Comparison of ENCODE assay signal across 33 mouse cellular contexts in genomic region chr14:55550191-55550590, GRCm38 (mm10). TPM values are rescaled to one million over a fixed set of nuclear protein-coding genes. Genes with fewer than 3 reads are reported as not detected.
DNase-seq lines count a peak whose midpoint lies in the region; TF ChIP-seq lines count a peak whose summit lies in the region.
"Had no signal": no experiment of that assay in that cellular context is flagged by ENCODE, and none has a peak within 500 bp of the region (broad histone marks: within the 10 kb centered on the region; RNA-seq: fewer than 3 reads in every experiment).

No protein-coding gene starts in this region.

- peak; percentile 57 to 62 for DNase-seq in cerebellum, postnatal 14 days
- no peak for DNase-seq in cerebellum, adult 9-10 months
- no peak for DNase-seq in layer of hippocampus, adult 2 months (ENCODE audit: low spot score in 2 of 2)
- no peak for DNase-seq in layer of hippocampus, adult 18-20 months (ENCODE audit: low spot score in 2 of 2)
- DNase-seq in left cerebral cortex, adult 8-10 months (ENCODE audit: low spot score in 2 of 2): no peak
- DNase-seq: adrenal gland, adult 8-10 months; adrenal gland, postnatal 25 days; forebrain, postnatal 0 days; gastrocnemius, adult 2 months; gastrocnemius, postnatal 14 days; heart, adult 11 months had no signal

- TF ChIP-seq POLR2A in myocyte (IDR thresholded peaks at IDR 0.05; ENCODE audit: insufficient read length, low read depth): no peak

- H3K27ac ChIP-seq in layer of hippocampus, adult 2 months: no peak overlapping the region
- H3K27ac ChIP-seq: embryonic facial prominence, embryonic 12.5 days; embryonic facial prominence, embryonic 15.5 days; hindbrain, embryonic 12.5 days; hindbrain, embryonic 15.5 days had no signal

- no peak overlapping the region for H3ac ChIP-seq in myocyte (ENCODE audit: control insufficient read depth, insufficient read length)

- no peaks in the 10 kb centered on the region for H3K27me3 ChIP-seq in myocyte (ENCODE audit: control insufficient read depth, insufficient read depth, insufficient read length)
- H3K27me3 ChIP-seq: embryonic facial prominence, embryonic 12.5 days; embryonic facial prominence, embryonic 15.5 days; hindbrain, embryonic 12.5 days; hindbrain, embryonic 15.5 days had no signal

- no peak overlapping the region for H3K4me3 ChIP-seq in layer of hippocampus, adult 2 months
- no peak overlapping the region for H3K4me3 ChIP-seq in myocyte
- H3K4me3 ChIP-seq: embryonic facial prominence, embryonic 12.5 days; embryonic facial prominence, embryonic 15.5 days; gastrocnemius, adult 2 months; hindbrain, embryonic 12.5 days; hindbrain, embryonic 15.5 days had no signal

- H3K4me2 ChIP-seq in myocyte (ENCODE audit: low read depth): no peak overlapping the region
- H3K4me2 ChIP-seq: embryonic facial prominence, embryonic 12.5 days; embryonic facial prominence, embryonic 15.5 days; heart, embryonic 11.5 days; hindbrain, embryonic 12.5 days; hindbrain, embryonic 15.5 days had no signal

- 0 out of 2 replicates have a peak, but pooled peaks have one; percentile 0 for TF ChIP-seq CTCF in layer of hippocampus, adult 2 months (conservative IDR thresholded peaks at IDR 0.05)

- H3K79me2 ChIP-seq in myocyte (ENCODE audit: control insufficient read depth, insufficient read depth): no peaks in the 10 kb centered on the region

- H3K36me3 ChIP-seq in myocyte (ENCODE audit: control insufficient read depth, insufficient read depth): peaks cover 53% of the 10 kb centered on the region

TF ChIP-seq in myocyte, 11 proteins besides CTCF, POLR2A, EP300 and RAD21:
- TF ChIP-seq TCF3 (IDR thresholded peaks at IDR 0.05; ENCODE audit: insufficient read length, low read depth): no peak
- TF ChIP-seq POLR2AphosphoS2 (IDR thresholded peaks at IDR 0.05; ENCODE audit: insufficient read length, low read depth): peak; percentile 48

RNA-seq across cellular contexts. Expression of gene Dcaf11, which starts 9.6 kb away (rescaled TPM):
- 10 to 100 TPM; 84.2 to 87.6 TPM for total RNA-seq in layer of hippocampus, adult 2 months (2021)
- 10 to 100 TPM; 72.2 to 83.8 TPM for total RNA-seq in layer of hippocampus, adult 18-20 months (2021)
- polyA plus RNA-seq in myocyte (2012; fragmentation: generic; extraction: Trizol): 38.7 TPM
- 10 to 100 TPM; 83.5 to 91.6 (median 85.1) TPM for total RNA-seq in left cerebral cortex, adult 8-10 months (2022)

RNA-seq across cellular contexts. Expression of gene A730061H03Rik, which starts 10.0 kb away (rescaled TPM):
- under 1 TPM in 1 of 2 experiments, not detected in 1; 0.92 TPM for total RNA-seq in layer of hippocampus, adult 2 months (2021)
- total RNA-seq in layer of hippocampus, adult 18-20 months (2021): 1 to 10 TPM in 1 of 2 experiments, under 1 TPM in 1; 0.79 to 1.6 TPM
- polyA plus RNA-seq in myocyte (2012; fragmentation: generic; extraction: Trizol): 0.48 TPM
- total RNA-seq in left cerebral cortex, adult 8-10 months (2022): under 1 TPM in 2 of 4 experiments, not detected in 2; 0.84 to 0.98 TPM
- total RNA-seq: common myeloid progenitor, adult 5-6 weeks; forebrain, postnatal 0 days; gastrocnemius, adult 2 months; gastrocnemius, postnatal 14 days; heart, adult 8-10 months; hematopoietic stem cell, adult 5-6 weeks had no signal
- polyA plus RNA-seq: activated CD4-positive, CD25-positive, alpha-beta regulatory T cell, adult 4 months; embryonic facial prominence, embryonic 12.5 days; forebrain, embryonic 14.5 days; forebrain, postnatal 0 days; heart, embryonic 14.5 days had no signal

RNA-seq across cellular contexts. Expression of gene Pck2, which starts 10.1 kb away (rescaled TPM):
- 10 to 100 TPM; 45.0 to 47.6 TPM for total RNA-seq in layer of hippocampus, adult 2 months (2021)
- total RNA-seq in layer of hippocampus, adult 18-20 months (2021): 10 to 100 TPM; 50.9 to 54.2 TPM
- 252 TPM for polyA plus RNA-seq in myocyte (2012; fragmentation: generic; extraction: Trizol)
- total RNA-seq in left cerebral cortex, adult 8-10 months (2022): 10 to 100 TPM; 25.2 to 29.7 (median 27.7) TPM

RNA-seq across cellular contexts. Expression of gene Fitm1, which starts 25.2 kb away (rescaled TPM):
- total RNA-seq in layer of hippocampus, adult 2 months (2021): not detected
- not detected for total RNA-seq in layer of hippocampus, adult 18-20 months (2021)
- polyA plus RNA-seq in myocyte (2012; fragmentation: generic; extraction: Trizol): 12.8 TPM
- not detected for total RNA-seq in left cerebral cortex, adult 8-10 months (2022)
- total RNA-seq: common myeloid progenitor, adult 5-6 weeks; forebrain, postnatal 0 days; hematopoietic stem cell, adult 5-6 weeks; MEL had no signal
- polyA plus RNA-seq: activated CD4-positive, CD25-positive, alpha-beta regulatory T cell, adult 4 months; CD4-positive, CD25-positive, alpha-beta regulatory T cell, adult 4 months; cerebellum, adult 2 months; forebrain, embryonic 11.5 days; forebrain, embryonic 14.5 days; frontal cortex, adult 2 months had no signal

RNA-seq across cellular contexts. Expression of gene Nrl, which starts 25.4 kb away (rescaled TPM):
- 1 to 10 TPM; 2.2 to 3.6 TPM for total RNA-seq in layer of hippocampus, adult 2 months (2021)
- 1 to 10 TPM; 1.7 to 2.2 TPM for total RNA-seq in layer of hippocampus, adult 18-20 months (2021)
- polyA plus RNA-seq in myocyte (2012; fragmentation: generic; extraction: Trizol): not detected
- total RNA-seq in left cerebral cortex, adult 8-10 months (2022): under 1 TPM; 0.46 to 0.82 (median 0.69) TPM
- total RNA-seq: adrenal gland, adult 8-10 months; adrenal gland, postnatal 25 days; common myeloid progenitor, adult 5-6 weeks; gastrocnemius, adult 2 months; gastrocnemius, postnatal 14 days; gastrocnemius, postnatal 4 days; heart, adult 8-10 months; hematopoietic stem cell, adult 5-6 weeks; MEL had no signal
- polyA plus RNA-seq: C2C12; embryonic facial prominence, embryonic 12.5 days; embryonic facial prominence, embryonic 15.5 days; forebrain, embryonic 11.5 days; forebrain, embryonic 14.5 days; heart, embryonic 11.5 days; heart, embryonic 14.5 days; heart, postnatal 0 days; hindbrain, embryonic 12.5 days; intestine, embryonic 14.5 days; intestine, postnatal 0 days had no signal

Comparison
In these comparisons a context has a peak if more than half of its experiments do, and no peak if none do; other contexts are left out.
1. DNase-seq: peak in cerebellum, postnatal 14 days (2 of 2); none in cerebellum, adult 9-10 months (single experiment), layer of hippocampus, adult 2 months (0 of 2), layer of hippocampus, adult 18-20 months (0 of 2) and left cerebral cortex, adult 8-10 months (0 of 2).